Comparison of ENCODE assay signal across 10 mouse cellular contexts in the genomic region with DNA sequence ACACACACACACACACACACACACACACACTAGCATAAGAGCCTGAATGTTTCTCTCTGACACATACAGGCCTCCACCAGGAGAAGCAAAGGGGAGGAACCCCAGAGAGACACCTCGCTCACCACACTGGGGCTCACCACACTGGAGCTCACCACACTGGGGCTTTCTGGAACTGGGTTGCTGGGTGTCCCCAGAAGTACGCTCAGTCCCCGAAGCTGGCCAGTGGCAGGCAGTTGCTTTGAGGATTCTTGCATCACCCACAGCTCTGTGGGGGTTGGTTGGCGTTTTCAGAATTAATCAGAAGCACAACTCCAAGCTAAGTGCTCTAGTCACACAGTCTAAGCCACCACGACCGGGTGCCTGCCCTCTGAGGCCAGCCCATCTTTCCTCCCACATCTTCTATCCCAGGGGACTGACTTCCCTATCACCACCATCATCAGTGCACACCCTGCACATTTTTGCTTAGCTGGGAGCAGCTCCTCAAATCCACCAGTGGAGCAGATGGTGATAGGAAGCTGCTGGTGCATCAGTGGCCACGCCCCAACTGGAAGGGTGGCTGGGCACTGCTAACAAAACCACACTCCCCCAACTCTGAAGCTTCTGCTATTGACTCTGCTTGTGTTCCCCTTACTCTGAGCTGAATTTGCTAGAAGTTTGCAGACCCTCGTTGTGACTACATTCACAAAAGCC. TPM values are rescaled to one million over a fixed set of nuclear protein-coding genes. Genes with fewer than 3 reads are reported as not detected.
A peak's percentile ranks its signal among the peaks of the same experiment; 100 is the strongest.
DNase-seq lines count a peak whose midpoint lies in the region; ATAC-seq lines count a peak whose summit lies in the region.
"Had no signal": no experiment of that assay in that cellular context is flagged by ENCODE, and none has a peak within 500 bp of the region (broad histone marks: within the 10 kb centered on the region; RNA-seq: fewer than 3 reads in every experiment).

No protein-coding gene starts in this region.

- no peak overlapping the region for H3K4me2 ChIP-seq in liver, embryonic 16.5 days (ENCODE audit: low read depth, low read length)
- H3K4me2 ChIP-seq: heart, embryonic 13.5 days; hindbrain, embryonic 14.5 days had no signal

- no peak overlapping the region for H3K4me3 ChIP-seq in liver, embryonic 16.5 days (ENCODE audit: low read depth, low read length)
- H3K4me3 ChIP-seq: heart, embryonic 13.5 days had no signal

- peak overlapping the region; percentile 10 for H3K27ac ChIP-seq in liver, embryonic 16.5 days (ENCODE audit: low read length)
- H3K27ac ChIP-seq: heart, embryonic 13.5 days; hindbrain, embryonic 14.5 days had no signal

- peaks cover 21% of the 10 kb centered on the region for H3K4me1 ChIP-seq in liver, embryonic 16.5 days (ENCODE audit: control insufficient read depth, low read depth, low read length)

- no peaks in the 10 kb centered on the region for H3K27me3 ChIP-seq in liver, embryonic 16.5 days (ENCODE audit: control insufficient read depth, insufficient read depth, low read depth, low read length)

- no peak overlapping the region for H3K9ac ChIP-seq in liver, embryonic 16.5 days (ENCODE audit: low read depth, low read length)
- H3K9ac ChIP-seq: heart, embryonic 13.5 days; hindbrain, embryonic 14.5 days had no signal

- H3K36me3 ChIP-seq in liver, embryonic 16.5 days (ENCODE audit: control insufficient read depth, insufficient read depth), result no peaks in the 10 kb centered on the region
- H3K36me3 ChIP-seq: heart, embryonic 13.5 days had no signal

- ATAC-seq in common myeloid progenitor, adult 5-6 weeks (replicated peaks; ENCODE audit: low read depth, poor library complexity, severe bottlenecking), result peak; percentile 69
- ATAC-seq in liver, embryonic 16.5 days (ENCODE audit: low read depth), result peak; percentile 24; the same call in 1 of the 2 replicates

- DNase-seq in thymus, postnatal 0 days (ENCODE audit: low spot score), result peak; percentile 16
- DNase-seq in thymus, postnatal 4 days, result no peak
- no peak for DNase-seq in adrenal gland, postnatal 14 days
- DNase-seq in adrenal gland, postnatal 25 days, result no peak
- no peak for DNase-seq in heart, adult 8-10 months (ENCODE audit: low spot score)
- DNase-seq: thymus, postnatal 14 days had no signal

- H3K9me3 ChIP-seq in liver, embryonic 16.5 days (replicated peaks; ENCODE audit: control insufficient read depth, low read length), result no peaks in the 10 kb centered on the region
- H3K9me3 ChIP-seq: heart, embryonic 13.5 days had no signal

- WGBS in liver, embryonic 16.5 days (ENCODE audit: insufficient replicate concordance), result 18% methylated on average over 8 of the region's 8 CpGs

RNA-seq across cellular contexts. Expression of gene Ptpre, which starts 51.5 kb away (rescaled TPM):
- 12.7 and 17.3 TPM in 2 replicates for polyA plus RNA-seq in thymus, postnatal 0 days (2015; fragmentation: Nextera tagmentation; extraction: Ambion mirVana)
- 80.7 and 86.9 TPM in 2 replicates for total RNA-seq in common myeloid progenitor, adult 5-6 weeks (2017)
- 2.7 and 3.0 TPM in 2 replicates for polyA plus RNA-seq in liver, embryonic 16.5 days (2015; fragmentation: Nextera tagmentation; extraction: Ambion mirVana)
- total RNA-seq in adrenal gland, postnatal 14 days (2021), result 4.4 and 8.0 TPM in 2 replicates
- total RNA-seq in adrenal gland, postnatal 25 days (2021), result 6.5 and 8.1 TPM in 2 replicates
- total RNA-seq in heart, adult 8-10 months (2022), result 1 to 10 TPM; 1.9 to 3.8 (median 2.5) TPM
